Mouse (Mus musculus): ENCODE measurements at regions not wholly inside any gene's neighbourhood (a gene's known extent, or its start where the extent isn't known, plus 50 kb on each side); places are given as distances from the start of the nearest gene placed in this dataset.
"Not testable (repeated sequence)": the region's sequence is repeated elsewhere in the genome, so short reads cannot be mapped to it uniquely, and the experiment has no call there.

DNA sequence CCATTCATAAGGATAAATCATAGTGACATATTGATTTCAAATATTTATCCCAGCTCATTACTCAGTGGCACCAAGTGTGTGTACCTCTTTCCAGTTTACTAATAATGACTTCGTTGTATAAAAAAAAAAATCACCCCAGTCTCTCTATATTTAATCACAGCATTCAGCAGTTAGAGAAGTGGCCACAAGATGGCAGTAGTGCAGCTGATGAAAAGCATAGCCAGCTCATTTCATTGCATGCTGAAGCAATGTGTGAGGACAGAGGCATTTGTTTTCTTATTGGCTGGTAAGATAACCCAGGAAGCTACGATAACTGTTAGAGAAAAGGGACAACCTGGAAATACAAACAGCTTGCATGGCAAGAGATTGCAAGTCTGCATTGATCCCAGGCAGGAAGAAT, 748.5 kb downstream of the Dad1 start:
- H3K27me3 ChIP-seq (replicated peaks; ENCODE audit: control insufficient read depth, insufficient read depth, low read length); ATAC-seq; H3K9me3 ChIP-seq (ENCODE audit: control insufficient read depth); H3K9ac ChIP-seq (ENCODE audit: low read depth, low read length); H3K4me3 ChIP-seq (ENCODE audit: low read depth, low read length); H3K27ac ChIP-seq (ENCODE audit: low read depth, low read length); H3K4me1 ChIP-seq (replicated peaks; ENCODE audit: control insufficient read depth, insufficient read depth, low read length); H3K36me3 ChIP-seq (ENCODE audit: control insufficient read depth, insufficient read depth); H3K4me2 ChIP-seq (replicated peaks; ENCODE audit: low read depth): not testable (repeated sequence)
- 28% methylated on average over 1 of the region's 2 CpGs for WGBS
- TF ChIP-seq CTCF (IDR thresholded peaks at IDR 0.05; ENCODE audit: low read depth), result peak; percentile 60

DNA sequence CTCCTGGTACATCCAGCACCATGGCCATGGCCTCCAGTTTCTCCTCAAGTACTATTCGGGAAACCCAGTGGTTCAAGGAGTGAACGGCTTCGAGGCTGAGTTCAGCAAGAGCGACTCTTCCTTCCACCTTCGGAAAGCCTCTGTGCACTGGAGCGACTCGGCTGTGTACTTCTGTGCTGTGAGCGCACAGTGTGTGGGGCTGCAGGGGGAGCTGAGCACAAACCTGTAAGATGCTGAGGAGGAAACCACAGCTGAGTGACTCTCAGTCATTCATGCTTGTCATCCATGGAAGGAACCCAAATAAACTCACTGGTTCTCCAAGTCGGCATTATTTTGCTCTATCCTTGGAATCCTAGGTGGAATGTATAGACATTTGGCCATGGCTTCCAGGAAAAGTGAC, 765.5 kb downstream of the Dad1 start:
- ATAC-seq; H3K4me2 ChIP-seq (replicated peaks; ENCODE audit: low read depth); H3K4me1 ChIP-seq (replicated peaks; ENCODE audit: control insufficient read depth, insufficient read depth, low read length); H3K4me3 ChIP-seq (ENCODE audit: low read depth, low read length); H3K27me3 ChIP-seq (replicated peaks; ENCODE audit: control insufficient read depth, insufficient read depth, low read length); H3K36me3 ChIP-seq (ENCODE audit: control insufficient read depth, insufficient read depth); H3K27ac ChIP-seq (ENCODE audit: low read depth, low read length); H3K9me3 ChIP-seq (ENCODE audit: control insufficient read depth); H3K9ac ChIP-seq (ENCODE audit: low read depth, low read length): not testable (repeated sequence)
- WGBS, result 95% methylated on average over 8 of the region's 9 CpGs

DNA sequence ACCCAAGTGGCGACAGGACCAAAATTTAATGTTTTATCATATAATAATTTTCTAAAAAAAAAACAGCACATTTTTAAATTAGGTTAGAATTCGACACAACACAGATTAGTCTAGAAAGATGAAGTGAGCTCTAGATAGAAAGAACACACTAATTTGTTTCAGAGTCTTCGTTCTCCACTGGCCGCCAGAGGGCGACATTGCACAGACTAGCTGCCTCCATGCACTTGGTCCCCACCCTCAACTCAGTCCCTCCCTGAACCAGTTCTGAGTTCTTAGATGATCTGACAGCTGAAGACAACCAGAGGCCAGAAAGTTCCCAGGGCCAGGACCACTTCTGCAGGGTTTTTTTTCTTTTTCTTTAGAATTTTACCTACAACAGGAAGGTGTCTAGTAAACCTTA, 766.3 kb downstream of the Dad1 start:
- H3K9ac ChIP-seq (ENCODE audit: low read depth, low read length); H3K4me2 ChIP-seq (replicated peaks; ENCODE audit: low read depth); H3K9me3 ChIP-seq (ENCODE audit: control insufficient read depth); ATAC-seq; H3K4me3 ChIP-seq (ENCODE audit: low read depth, low read length); H3K36me3 ChIP-seq (ENCODE audit: control insufficient read depth, insufficient read depth); H3K4me1 ChIP-seq (replicated peaks; ENCODE audit: control insufficient read depth, insufficient read depth, low read length); H3K27ac ChIP-seq (ENCODE audit: low read depth, low read length); H3K27me3 ChIP-seq (replicated peaks; ENCODE audit: control insufficient read depth, insufficient read depth, low read length): not testable (repeated sequence)
- 29% methylated on average over 5 of the region's 5 CpGs for WGBS

DNA sequence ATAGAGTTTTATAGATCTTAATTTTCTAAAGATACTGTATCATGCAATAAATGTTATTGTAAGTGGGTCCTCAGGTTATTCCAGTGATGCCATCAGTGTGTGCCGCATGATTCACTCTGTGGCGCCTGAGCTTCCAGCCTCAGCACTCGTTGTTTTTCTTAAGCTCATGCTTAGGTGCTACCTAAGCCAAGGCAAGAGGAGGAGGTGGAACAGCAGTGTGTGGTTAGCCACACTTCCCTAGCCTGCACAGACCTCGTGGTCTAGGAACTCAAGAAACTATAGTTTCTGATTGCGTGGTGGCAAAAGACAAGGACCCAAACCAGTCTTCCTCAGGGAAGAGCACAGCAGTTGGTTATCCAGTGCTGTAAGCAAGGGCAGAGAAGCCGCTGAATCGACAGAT, 779.7 kb downstream of the Dad1 start:
- not testable (repeated sequence) for H3K27me3 ChIP-seq (replicated peaks; ENCODE audit: control insufficient read depth, insufficient read depth, low read length); H3K4me2 ChIP-seq (replicated peaks; ENCODE audit: low read depth); ATAC-seq; H3K4me1 ChIP-seq (replicated peaks; ENCODE audit: control insufficient read depth, insufficient read depth, low read length); H3K9me3 ChIP-seq (ENCODE audit: control insufficient read depth); H3K4me3 ChIP-seq (ENCODE audit: low read depth, low read length); H3K27ac ChIP-seq (ENCODE audit: low read depth, low read length); H3K36me3 ChIP-seq (ENCODE audit: control insufficient read depth, insufficient read depth); H3K9ac ChIP-seq (ENCODE audit: low read depth, low read length)
- 92% methylated on average over 7 of the region's 7 CpGs for WGBS

DNA sequence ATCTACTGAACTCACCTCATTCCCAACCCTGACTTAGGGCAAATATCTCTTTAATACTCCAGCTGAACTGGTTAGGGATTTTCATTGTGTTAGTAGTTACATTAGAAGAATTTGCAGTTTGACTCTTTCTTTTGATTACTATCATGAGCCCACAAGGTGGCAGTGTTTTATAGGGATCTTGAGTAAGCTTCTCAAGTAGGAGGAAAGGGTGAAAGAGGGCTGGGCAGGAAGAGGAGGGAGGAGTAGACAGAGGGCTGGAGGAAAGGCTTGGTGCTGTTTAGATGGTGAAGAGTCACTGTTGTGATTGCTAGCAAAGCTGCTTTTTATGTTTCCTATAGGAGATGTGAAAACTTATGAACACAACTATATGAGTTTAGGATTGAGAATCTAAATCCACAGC, 793.1 kb downstream of the Dad1 start:
- not testable (repeated sequence) for H3K4me1 ChIP-seq (replicated peaks; ENCODE audit: control insufficient read depth, insufficient read depth, low read length); H3K27ac ChIP-seq (ENCODE audit: low read depth, low read length); H3K4me3 ChIP-seq (ENCODE audit: low read depth, low read length); ATAC-seq; H3K27me3 ChIP-seq (replicated peaks; ENCODE audit: control insufficient read depth, insufficient read depth, low read length); H3K36me3 ChIP-seq (ENCODE audit: control insufficient read depth, insufficient read depth); H3K9ac ChIP-seq (ENCODE audit: low read depth, low read length); H3K4me2 ChIP-seq (replicated peaks; ENCODE audit: low read depth); H3K9me3 ChIP-seq (ENCODE audit: control insufficient read depth)

DNA sequence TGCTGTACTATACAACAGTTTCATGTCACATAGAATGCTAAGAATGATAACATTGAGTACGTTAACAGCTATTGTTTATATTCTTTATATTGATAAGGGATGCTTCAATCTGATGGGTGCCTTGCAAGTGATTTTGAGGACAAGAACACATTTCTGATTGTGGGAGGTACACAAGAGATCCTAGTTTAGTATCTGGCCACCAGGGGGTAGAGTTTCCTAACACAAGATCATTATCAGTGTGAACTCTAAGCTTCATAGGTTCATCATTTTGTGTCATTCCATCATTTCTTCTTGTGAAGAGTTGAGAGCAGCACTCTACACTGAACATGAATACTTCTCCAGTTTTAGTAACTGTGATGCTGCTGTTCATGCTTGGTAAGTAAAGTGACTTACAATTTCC, 799.9 kb downstream of the Dad1 start:
- no peaks in the 10 kb centered on the region for H3K36me3 ChIP-seq (ENCODE audit: control insufficient read depth, insufficient read depth)
- H3K4me2 ChIP-seq (replicated peaks; ENCODE audit: low read depth), result no peak overlapping the region
- H3K9me3 ChIP-seq (ENCODE audit: control insufficient read depth), result no peaks in the 10 kb centered on the region
- no peak overlapping the region for H3K4me3 ChIP-seq (ENCODE audit: low read depth, low read length)
- 61% methylated on average over 1 of the region's 1 CpGs for WGBS
- no peaks in the 10 kb centered on the region for H3K27me3 ChIP-seq (replicated peaks; ENCODE audit: control insufficient read depth, insufficient read depth, low read length)
- TF ChIP-seq CTCF (IDR thresholded peaks at IDR 0.05; ENCODE audit: low read depth), result 0 out of 2 replicates have a peak, but pooled peaks have one; percentile 8
- H3K9ac ChIP-seq (ENCODE audit: low read depth, low read length), result no peak overlapping the region
- no peaks in the 10 kb centered on the region for H3K4me1 ChIP-seq (replicated peaks; ENCODE audit: control insufficient read depth, insufficient read depth, low read length)
- no peak overlapping the region for H3K27ac ChIP-seq (ENCODE audit: low read depth, low read length)
- no peak for ATAC-seq

DNA sequence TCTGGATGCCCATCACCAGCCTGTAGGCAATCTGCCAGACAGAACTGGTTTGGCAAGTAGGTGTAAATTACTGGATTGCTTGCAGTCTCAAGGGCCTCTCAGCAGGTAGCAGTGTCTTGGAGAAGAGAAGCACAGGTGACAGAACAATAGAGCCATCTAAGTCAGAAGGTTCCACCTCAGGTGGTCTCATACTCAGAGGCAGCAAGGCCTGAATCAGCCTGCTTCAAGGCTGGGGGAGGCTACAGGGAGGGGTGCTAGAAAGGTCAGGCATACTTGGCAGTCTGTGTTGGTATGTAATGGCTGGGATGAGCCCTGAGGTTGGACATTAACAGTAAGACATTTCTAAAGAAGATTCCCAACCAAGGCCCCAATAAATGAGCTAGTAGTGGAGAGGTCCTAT, 814.3 kb downstream of the Dad1 start:
- H3K27ac ChIP-seq (ENCODE audit: low read depth, low read length); ATAC-seq; H3K36me3 ChIP-seq (ENCODE audit: control insufficient read depth, insufficient read depth); H3K4me2 ChIP-seq (replicated peaks; ENCODE audit: low read depth); H3K9me3 ChIP-seq (ENCODE audit: control insufficient read depth); H3K27me3 ChIP-seq (replicated peaks; ENCODE audit: control insufficient read depth, insufficient read depth, low read length); H3K9ac ChIP-seq (ENCODE audit: low read depth, low read length); H3K4me3 ChIP-seq (ENCODE audit: low read depth, low read length); H3K4me1 ChIP-seq (replicated peaks; ENCODE audit: control insufficient read depth, insufficient read depth, low read length): not testable (repeated sequence)

DNA sequence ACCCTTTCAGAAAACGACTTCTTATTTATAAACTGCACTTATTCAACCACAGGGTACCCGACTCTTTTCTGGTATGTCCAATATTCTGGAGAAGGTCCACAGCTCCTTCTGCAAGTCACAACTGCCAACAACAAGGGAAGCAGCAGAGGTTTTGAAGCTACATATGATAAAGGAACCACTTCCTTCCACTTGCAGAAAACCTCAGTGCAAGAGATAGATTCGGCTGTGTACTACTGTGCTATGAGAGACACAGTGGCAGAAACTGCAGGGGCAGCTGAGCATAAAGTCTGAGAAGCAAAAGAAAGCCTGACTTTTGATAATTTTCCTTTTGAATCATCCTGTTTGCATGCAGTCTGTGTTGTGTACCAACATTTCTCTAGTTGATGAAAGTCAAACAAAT, 823.8 kb downstream of the Dad1 start:
- not testable (repeated sequence) for H3K4me1 ChIP-seq (replicated peaks; ENCODE audit: control insufficient read depth, insufficient read depth, low read length); ATAC-seq; H3K27me3 ChIP-seq (replicated peaks; ENCODE audit: control insufficient read depth, insufficient read depth, low read length); H3K9me3 ChIP-seq (ENCODE audit: control insufficient read depth); H3K36me3 ChIP-seq (ENCODE audit: control insufficient read depth, insufficient read depth); H3K4me2 ChIP-seq (replicated peaks; ENCODE audit: low read depth); H3K4me3 ChIP-seq (ENCODE audit: low read depth, low read length); H3K9ac ChIP-seq (ENCODE audit: low read depth, low read length); H3K27ac ChIP-seq (ENCODE audit: low read depth, low read length)
- WGBS, result 77% methylated on average over 2 of the region's 3 CpGs

DNA sequence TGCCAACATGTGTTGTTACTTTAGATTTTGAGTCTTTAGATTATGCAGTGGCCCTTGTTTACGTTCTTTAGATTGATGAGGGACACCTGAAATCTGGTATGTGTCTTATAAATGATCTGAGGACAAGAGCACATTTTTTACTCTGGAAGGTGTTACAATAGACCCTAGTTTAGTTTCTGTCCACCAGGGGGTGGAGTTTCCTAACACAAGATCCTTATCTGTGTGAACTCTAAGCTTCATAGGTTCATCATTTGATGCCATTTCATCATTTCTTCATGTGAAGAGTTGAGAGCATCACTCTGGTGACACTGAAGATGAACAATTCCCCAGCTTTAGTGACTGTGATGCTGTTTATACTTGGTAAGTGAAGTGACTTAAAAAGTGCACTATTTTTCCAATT, 825.5 kb downstream of the Dad1 start:
- H3K4me3 ChIP-seq (ENCODE audit: low read depth, low read length); H3K4me2 ChIP-seq (replicated peaks; ENCODE audit: low read depth); H3K9ac ChIP-seq (ENCODE audit: low read depth, low read length); H3K4me1 ChIP-seq (replicated peaks; ENCODE audit: control insufficient read depth, insufficient read depth, low read length); H3K36me3 ChIP-seq (ENCODE audit: control insufficient read depth, insufficient read depth); H3K27ac ChIP-seq (ENCODE audit: low read depth, low read length); H3K27me3 ChIP-seq (replicated peaks; ENCODE audit: control insufficient read depth, insufficient read depth, low read length); ATAC-seq; H3K9me3 ChIP-seq (ENCODE audit: control insufficient read depth): not testable (repeated sequence)
- WGBS, result 38% methylated on average over 1 of the region's 1 CpGs

DNA sequence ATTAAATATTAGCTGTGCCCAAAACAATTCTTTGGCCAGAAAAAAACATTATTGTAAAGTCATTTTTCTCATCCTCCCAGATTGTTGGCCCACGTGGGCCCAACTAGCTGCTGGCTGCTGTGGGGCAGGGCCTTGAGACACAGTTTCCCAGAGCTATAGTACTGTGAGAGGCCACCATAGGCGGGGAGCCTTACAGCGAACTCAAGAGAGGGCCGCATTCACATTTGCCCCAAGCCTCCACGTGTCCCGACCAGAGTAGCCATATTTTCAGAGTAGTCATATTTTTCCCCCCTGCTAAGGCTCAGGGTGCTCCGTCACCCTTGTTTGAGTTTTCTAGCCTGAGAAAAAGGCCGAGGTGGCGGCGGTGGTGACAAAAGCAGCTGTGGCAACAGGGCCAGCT, 826.3 kb downstream of the Dad1 start:
- not testable (repeated sequence) for H3K4me3 ChIP-seq (ENCODE audit: low read depth, low read length); H3K36me3 ChIP-seq (ENCODE audit: control insufficient read depth, insufficient read depth); ATAC-seq; H3K4me2 ChIP-seq (replicated peaks; ENCODE audit: low read depth); H3K27me3 ChIP-seq (replicated peaks; ENCODE audit: control insufficient read depth, insufficient read depth, low read length); H3K9ac ChIP-seq (ENCODE audit: low read depth, low read length); H3K9me3 ChIP-seq (ENCODE audit: control insufficient read depth); H3K4me1 ChIP-seq (replicated peaks; ENCODE audit: control insufficient read depth, insufficient read depth, low read length); H3K27ac ChIP-seq (ENCODE audit: low read depth, low read length)
- 81% methylated on average over 10 of the region's 10 CpGs for WGBS
